Mouse (Mus musculus) ES-Bruce4 (cell line): ENCODE results near the gene Saysd1. TPM values are rescaled to one million over a fixed set of nuclear protein-coding genes. Genes with fewer than 3 reads are reported as not detected.

Experiments used
- H3K27ac ChIP-seq: 2 replicates; pipeline ENCODE4 v1.5.1; 2012; ENCODE audit warnings: low read length, inconsistent platforms; ENCODE audit not compliant: insufficient read depth
- H3K27me3 ChIP-seq: 2 replicates; pipeline ENCODE4 v1.6.1; 2012; ENCODE audit warnings: mild to moderate bottlenecking, low read length, inconsistent platforms; ENCODE audit not compliant: control insufficient read depth, poor library complexity, insufficient read depth, severe bottlenecking
- H3K36me3 ChIP-seq: 2 replicates; pipeline ENCODE4 v1.6.1; 2012; ENCODE audit warnings: inconsistent platforms, mild to moderate bottlenecking, low read length, moderate library complexity; ENCODE audit not compliant: control insufficient read depth, poor library complexity, insufficient read depth, severe bottlenecking
- H3K4me1 ChIP-seq: one replicate; pipeline ENCODE4 v1.8.1; 2011; ENCODE audit warnings: low read length; ENCODE audit not compliant: control insufficient read depth, insufficient read depth
- H3K4me3 ChIP-seq: 2 replicates; pipeline ENCODE4 v1.5.1; 2011; ENCODE audit warnings: low read depth, mild to moderate bottlenecking, low read length
- H3K9ac ChIP-seq: 2 replicates; pipeline ENCODE4 v1.6.1; 2012; ENCODE audit warnings: low read depth, mild to moderate bottlenecking, inconsistent platforms; ENCODE audit not compliant: poor library complexity, severe bottlenecking
- H3K9me3 ChIP-seq: replicated peaks from 2 replicates; pipeline ENCODE4 v1.6.1; 2012; ENCODE audit warnings: mild to moderate bottlenecking, low read length, inconsistent platforms; ENCODE audit not compliant: control insufficient read depth, poor library complexity, insufficient read depth, severe bottlenecking
- CTCF ChIP-seq: IDR thresholded peaks from one replicate; pipeline ENCODE4 v1.8.1; 2011; ENCODE audit warnings: low read depth, low read length
- EP300 ChIP-seq: IDR thresholded peaks from 2 replicates; pipeline ENCODE4 v1.6.1; 2011; ENCODE audit warnings: low read depth, low read length; ENCODE audit not compliant: insufficient read depth
- POLR2A ChIP-seq: IDR thresholded peaks from one replicate; pipeline ENCODE4 v1.8.1; 2011; ENCODE audit warnings: low read length; ENCODE audit not compliant: insufficient read depth
- polyA plus RNA-seq: library from polyadenylated mRNA; stranded (reverse); fragments of >200 nt; gene quantifications from 2 replicates; pipeline ENCODE4 v1.2.4, GENCODE M21; 2011; ENCODE audit warnings: low read depth; ENCODE audit not compliant: missing spikeins, insufficient read depth, insufficient read length

Gene Saysd1
- 3.5 and 5.8 TPM in 2 replicates for polyA plus RNA-seq

DNA sequence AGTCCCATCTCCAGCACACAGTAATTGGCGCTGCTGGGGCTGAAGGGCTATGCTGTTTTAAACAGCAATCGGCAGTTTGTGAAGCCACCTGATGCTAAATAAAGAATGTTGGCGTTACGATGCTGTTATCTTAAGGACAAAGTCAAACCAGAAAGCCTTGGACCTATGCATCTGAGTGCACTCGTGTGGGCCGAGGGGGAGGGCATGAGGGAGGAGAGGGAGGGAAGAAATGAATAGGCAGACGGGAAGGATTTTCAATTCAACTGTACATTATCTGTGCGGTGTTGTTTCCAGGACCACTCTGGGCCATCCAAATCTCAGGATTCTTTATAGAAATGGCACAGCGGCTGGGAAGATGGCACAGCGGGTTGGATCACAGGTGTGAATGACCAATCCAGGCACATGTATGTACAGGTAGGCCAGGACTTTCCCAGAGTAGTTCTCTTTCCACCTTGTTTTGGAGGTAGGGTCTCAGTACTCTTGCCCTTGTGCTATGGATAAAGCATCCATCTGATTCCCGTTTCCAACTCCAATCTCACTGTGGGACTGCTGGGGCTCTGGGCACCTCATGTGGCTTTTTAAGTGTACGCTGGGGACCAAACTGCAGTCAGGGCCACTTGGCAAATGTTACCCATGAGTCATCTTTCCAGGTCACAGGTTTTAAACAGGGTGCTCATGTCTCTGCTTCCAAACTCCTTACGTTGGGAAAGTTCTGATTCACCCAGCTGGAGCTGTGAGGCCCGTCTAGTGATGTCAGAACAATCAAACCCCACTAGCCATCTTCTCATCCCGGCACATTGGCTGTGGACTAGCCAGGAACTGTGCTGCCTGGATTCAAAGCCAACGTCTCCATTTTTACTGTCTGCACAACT, at the start of gene Saysd1:
Gene Saysd1 (minus strand): TSS at position 51 of the 872 bp plus-strand sequence.
- no peak within 1 kb of the TSS for H3K9ac ChIP-seq
- TF ChIP-seq EP300: no peak
- TF ChIP-seq CTCF: no peak
- TF ChIP-seq POLR2A: no peak
- H3K36me3 ChIP-seq: peaks cover 23% of the 10 kb centered on the region
- H3K9me3 ChIP-seq: no peaks in the 10 kb centered on the region
- no peak within 1 kb of the TSS for H3K4me3 ChIP-seq
- no peak within 1 kb of the TSS for H3K27ac ChIP-seq
- peaks cover 1% of the 10 kb centered on the region for H3K4me1 ChIP-seq
- no peaks in the 10 kb centered on the region for H3K27me3 ChIP-seq

GRCm38 (mm10) chr14:20185426-20185825, 47.1 kb upstream of the Saysd1 start:
- H3K4me1 ChIP-seq: no peaks in the 10 kb centered on the region
- TF ChIP-seq EP300: no peak
- TF ChIP-seq POLR2A: no peak
- TF ChIP-seq CTCF: no peak
- H3K27ac ChIP-seq: no peak overlapping the region

DNA sequence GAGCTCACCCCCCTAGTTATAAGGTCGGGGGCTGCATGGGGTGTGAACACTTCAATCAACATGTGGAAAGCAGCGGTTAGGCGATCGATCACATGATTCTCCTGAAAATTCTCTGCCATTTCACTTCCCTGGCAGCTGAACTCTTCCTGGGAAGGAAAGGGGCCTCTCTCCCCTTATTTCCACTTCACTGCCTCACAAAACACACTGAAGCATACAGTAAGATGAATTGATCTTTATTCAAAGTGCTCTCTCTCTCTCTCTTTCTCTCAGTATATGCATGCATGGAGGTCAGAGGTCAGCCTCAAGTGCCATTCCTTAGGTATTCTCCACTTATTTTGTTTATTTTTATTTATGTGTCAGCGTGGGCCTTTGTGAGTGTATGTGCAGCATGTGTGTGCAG, 45.4 kb upstream of the Saysd1 start:
- Histone ChIP-seq H3K36me3 (no peaks in the 10 kb centered on the region), H3K4me1 (no peaks in the 10 kb centered on the region), H3K9me3 (no peaks in the 10 kb centered on the region), H3K27ac (no peak overlapping the region), H3K4me3 (no peak overlapping the region), H3K9ac (no peak overlapping the region), H3K27me3 (no peaks in the 10 kb centered on the region)
- no peak for TF ChIP-seq EP300
- TF ChIP-seq CTCF: no peak
- TF ChIP-seq POLR2A: no peak

More at GRCm38 (mm10) chr14:20185426-20185825, 47.1 kb upstream of the Saysd1 start:
- H3K9ac ChIP-seq: no peak overlapping the region
- no peaks in the 10 kb centered on the region for H3K27me3 ChIP-seq
- H3K9me3 ChIP-seq: no peaks in the 10 kb centered on the region
- no peaks in the 10 kb centered on the region for H3K36me3 ChIP-seq
- H3K4me3 ChIP-seq: no peak overlapping the region

- no peak overlapping the region for H3K9ac ChIP-seq
- peak overlapping the region; percentile 40; the same call in 1 of the 2 replicates for H3K27ac ChIP-seq
- H3K4me1 ChIP-seq: no peaks in the 10 kb centered on the region
- H3K36me3 ChIP-seq: no peaks in the 10 kb centered on the region
- H3K9me3 ChIP-seq: no peaks in the 10 kb centered on the region
- no peak for TF ChIP-seq POLR2A
- no peak for TF ChIP-seq CTCF
- no peak for TF ChIP-seq EP300
- no peak overlapping the region for H3K4me3 ChIP-seq
- no peaks in the 10 kb centered on the region for H3K27me3 ChIP-seq
These were observed 44.3 kb upstream of the Saysd1 start for GRCm38 (mm10) chr14:20182596-20182995.

- peak within 1 kb of the TSS; percentile 78 for H3K9ac ChIP-seq
- TF ChIP-seq EP300 (peak; percentile 49; the same call in 1 of the 2 replicates), CTCF (no peak), POLR2A (peak; percentile 99)
- H3K4me3 ChIP-seq: peak within 1 kb of the TSS; percentile 98
- no peaks in the 10 kb centered on the region for H3K27me3 ChIP-seq
- no peaks in the 10 kb centered on the region for H3K9me3 ChIP-seq
- H3K4me1 ChIP-seq: no peaks in the 10 kb centered on the region
- H3K36me3 ChIP-seq: no peaks in the 10 kb centered on the region; the same call in 1 of the 2 replicates
- peak within 1 kb of the TSS; percentile 40; the same call in 1 of the 2 replicates for H3K27ac ChIP-seq
These were observed 43.2 kb upstream of the Saysd1 start, which contains the start of gene Kcnk5 for GRCm38 (mm10) chr14:20181466-20181921. Gene Kcnk5 (minus strand): TSS chr14:20181809.

GRCm38 (mm10) chr14:20180751-20181162, 42.4 kb upstream of the Saysd1 start:
- Histone ChIP-seq H3K9ac (peak overlapping the region; percentile 78), H3K4me1 (no peaks in the 10 kb centered on the region), H3K27me3 (no peaks in the 10 kb centered on the region), H3K36me3 (no peaks in the 10 kb centered on the region; the same call in 1 of the 2 replicates), H3K9me3 (no peaks in the 10 kb centered on the region), H3K4me3 (peak overlapping the region; percentile 98), H3K27ac (no peak overlapping the region)
- TF ChIP-seq CTCF (no peak), POLR2A (no peak), EP300 (no peak)
